Mouse (Mus musculus): ENCODE measurements around the gene Ociad1.

Gene Ociad1

GRCm38 (mm10) chr5:73340723-73341235 lies 48.2 kb downstream of the Ociad1 start, which contains the start of gene Ociad2:
Gene Ociad2, minus strand, starts transcription at chr5:73341028.
- DNase-seq = no peak

GRCm38 (mm10) chr5:73342701-73343355 lies 50.2 kb downstream of the Ociad1 start:
- no peak for DNase-seq

- peak; percentile 78 for DNase-seq
These were observed 51.7 kb downstream of the Ociad1 start for GRCm38 (mm10) chr5:73344310-73344709.

GRCm38 (mm10) chr5:73345254-73345653 lies 52.7 kb downstream of the Ociad1 start:
- no peak for DNase-seq

- DNase-seq = no peak
These were observed 56.9 kb downstream of the Ociad1 start for GRCm38 (mm10) chr5:73349514-73349913.

- DNase-seq = no peak
These were observed 59.2 kb downstream of the Ociad1 start for GRCm38 (mm10) chr5:73351796-73352195.

GRCm38 (mm10) chr5:73353519-73353918 lies 60.9 kb downstream of the Ociad1 start:
- DNase-seq = no peak

GRCm38 (mm10) chr5:73353978-73354377 lies 61.4 kb downstream of the Ociad1 start:
- DNase-seq = no peak

- no peak for DNase-seq
These were observed 62.8 kb downstream of the Ociad1 start for GRCm38 (mm10) chr5:73355393-73355792.

- no peak for DNase-seq
These were observed 66.7 kb downstream of the Ociad1 start for GRCm38 (mm10) chr5:73359134-73359751.

GRCm38 (mm10) chr5:73359752-73360141 lies 67.2 kb downstream of the Ociad1 start:
- DNase-seq = peak; percentile 66

- DNase-seq = no peak
These were observed 67.7 kb downstream of the Ociad1 start for GRCm38 (mm10) chr5:73360240-73360639.

GRCm38 (mm10) chr5:73362338-73362737 lies 69.8 kb downstream of the Ociad1 start:
- no peak for DNase-seq

- DNase-seq = no peak
These were observed 70.2 kb downstream of the Ociad1 start for GRCm38 (mm10) chr5:73362791-73363190.
